Mouse (Mus musculus) midbrain, embryonic 10.5 days (tissue): Measurements from ENCODE around the gene Gsg1l. TPM values are rescaled to one million over a fixed set of nuclear protein-coding genes. Genes with fewer than 3 reads are reported as not detected.

ENCODE experiments used
- DNase-seq: peaks from one replicate; pipeline ENCODE4 v3.0.0-alpha.2; 2017; ENCODE audit warnings: low spot score
- H3K27ac ChIP-seq: fragments of 300-500 bp; sonication (generic); replicated peaks from 2 replicates; pipeline ENCODE4 v1.5.1; 2016; ENCODE audit warnings: mild to moderate bottlenecking
- H3K27me3 ChIP-seq: fragments of 300-500 bp; sonication (generic); 2 replicates; pipeline ENCODE4 v1.6.1; 2016; ENCODE audit warnings: low read depth, mild to moderate bottlenecking; ENCODE audit not compliant: poor library complexity, severe bottlenecking
- H3K36me3 ChIP-seq: fragments of 300-500 bp; sonication (generic); 2 replicates; pipeline ENCODE4 v1.6.1; 2016; ENCODE audit warnings: mild to moderate bottlenecking, moderate library complexity
- H3K4me1 ChIP-seq: fragments of 300-500 bp; sonication (generic); 2 replicates; pipeline ENCODE4 v1.6.1; 2016
- H3K4me3 ChIP-seq: fragments of 300-500 bp; sonication (generic); 2 replicates; pipeline ENCODE4 v1.5.1; 2016; ENCODE audit warnings: mild to moderate bottlenecking, moderate library complexity
- H3K9me3 ChIP-seq: fragments of 300-500 bp; sonication (generic); replicated peaks from 2 replicates; pipeline ENCODE4 v1.6.1; 2016; ENCODE audit warnings: mild to moderate bottlenecking
- WGBS: fragments of 180-500 bp; shearing (Covaris S2); methylation state at CpG from one replicate; pipeline ENCODE4 v1.1.7; 2016; 5-methylcytosine and 5-hydroxymethylcytosine counted together
- polyA plus RNA-seq: library from polyadenylated mRNA; unstranded; fragments of >200 nt; fragmentation: Nextera tagmentation; extraction: Ambion mirVana; gene quantifications from 2 replicates; pipeline ENCODE4 v1.2.1, GENCODE M21; 2016

Gsg1l gene
- polyA plus RNA-seq, 1 experiment from 2014 or later = 1.1 TPM

- no peaks in the 10 kb centered on the region for H3K36me3 ChIP-seq
- H3K9me3 ChIP-seq = no peaks in the 10 kb centered on the region
- 0 out of 2 replicates have a peak, but pooled peaks cover 4% of the 10 kb centered on the region for H3K27me3 ChIP-seq
- DNase-seq = no peak
- no peak overlapping the region for H3K4me3 ChIP-seq
- 0 out of 2 replicates have a peak overlapping the region, but pooled peaks have one; percentile 6 for H3K27ac ChIP-seq
- 90% methylated on average over 5 of the region's 5 CpGs for WGBS
- H3K4me1 ChIP-seq = peaks cover 36% of the 10 kb centered on the region
Observed at GRCm38 (mm10) chr7:126039847-126040246, 42.4 kb downstream of the Gsg1l start.

GRCm38 (mm10) chr7:126039247-126039835 is 42.9 kb downstream of the Gsg1l start:
- Histone ChIP-seq H3K27ac (peak overlapping the region; percentile 77), H3K27me3 (0 out of 2 replicates have a peak, but pooled peaks cover 4% of the 10 kb centered on the region), H3K36me3 (no peaks in the 10 kb centered on the region), H3K4me3 (no peak overlapping the region), H3K9me3 (no peaks in the 10 kb centered on the region), H3K4me1 (peaks cover 39% of the 10 kb centered on the region)
- 96% methylated on average over 5 of the region's 5 CpGs for WGBS
- DNase-seq = no peak

- peaks cover 39% of the 10 kb centered on the region for H3K4me1 ChIP-seq
- no peaks in the 10 kb centered on the region for H3K36me3 ChIP-seq
- peak overlapping the region; percentile 77 for H3K27ac ChIP-seq
- DNase-seq = no peak
- no peak overlapping the region for H3K4me3 ChIP-seq
- H3K9me3 ChIP-seq = no peaks in the 10 kb centered on the region
- 62% methylated on average over 25 of the region's 25 CpGs for WGBS
- 0 out of 2 replicates have a peak, but pooled peaks cover 4% of the 10 kb centered on the region for H3K27me3 ChIP-seq
Observed at GRCm38 (mm10) chr7:126038366-126039246, 43.6 kb downstream of the Gsg1l start.

- Histone ChIP-seq H3K36me3 (no peaks in the 10 kb centered on the region), H3K27ac (no peak overlapping the region), H3K4me1 (peaks cover 32% of the 10 kb centered on the region), H3K9me3 (no peaks in the 10 kb centered on the region), H3K27me3 (0 out of 2 replicates have a peak, but pooled peaks cover 2% of the 10 kb centered on the region), H3K4me3 (no peak overlapping the region)
- DNase-seq = no peak
- WGBS = 74% methylated on average over 3 of the region's 3 CpGs
Observed at GRCm38 (mm10) chr7:126035332-126035731, 46.9 kb downstream of the Gsg1l start.

GRCm38 (mm10) chr7:126032776-126033209 is 49.4 kb downstream of the Gsg1l start:
- peak overlapping the region; percentile 5; the same call in 1 of the 2 replicates for H3K27ac ChIP-seq
- no peaks in the 10 kb centered on the region for H3K36me3 ChIP-seq
- WGBS = 86% methylated on average over 5 of the region's 5 CpGs
- H3K27me3 ChIP-seq = no peaks in the 10 kb centered on the region
- peaks cover 12% of the 10 kb centered on the region for H3K4me1 ChIP-seq
- no peaks in the 10 kb centered on the region for H3K9me3 ChIP-seq
- no peak overlapping the region for H3K4me3 ChIP-seq
- DNase-seq = no peak

- Histone ChIP-seq H3K9me3 (no peaks in the 10 kb centered on the region), H3K27me3 (no peaks in the 10 kb centered on the region), H3K27ac (peak overlapping the region; percentile 5; the same call in 1 of the 2 replicates), H3K4me3 (no peak overlapping the region), H3K36me3 (no peaks in the 10 kb centered on the region), H3K4me1 (peaks cover 11% of the 10 kb centered on the region; the same call in 1 of the 2 replicates)
- no peak for DNase-seq
- 91% methylated on average over 3 of the region's 3 CpGs for WGBS
Observed at GRCm38 (mm10) chr7:126032365-126032755, 49.9 kb downstream of the Gsg1l start.

- H3K4me1 ChIP-seq = peaks cover 16% of the 10 kb centered on the region; the same call in 1 of the 2 replicates
- H3K36me3 ChIP-seq = no peaks in the 10 kb centered on the region
- 86% methylated on average over 10 of the region's 10 CpGs for WGBS
- peak overlapping the region; percentile 13; the same call in 1 of the 2 replicates for H3K27ac ChIP-seq
- no peak for DNase-seq
- no peak overlapping the region for H3K4me3 ChIP-seq
- H3K9me3 ChIP-seq = no peaks in the 10 kb centered on the region
- no peaks in the 10 kb centered on the region for H3K27me3 ChIP-seq
Observed at GRCm38 (mm10) chr7:126031598-126032364, 50.4 kb downstream of the Gsg1l start.

GRCm38 (mm10) chr7:126027410-126027809 is 54.8 kb downstream of the Gsg1l start:
- Histone ChIP-seq H3K4me3 (no peak overlapping the region), H3K36me3 (no peaks in the 10 kb centered on the region), H3K27me3 (no peaks in the 10 kb centered on the region), H3K9me3 (no peaks in the 10 kb centered on the region), H3K27ac (0 out of 2 replicates have a peak overlapping the region, but pooled peaks have one; percentile 17), H3K4me1 (peaks cover 9% of the 10 kb centered on the region; the same call in 1 of the 2 replicates)
- WGBS = 72% methylated on average over 1 of the region's 1 CpGs
- DNase-seq = no peak

- no peaks in the 10 kb centered on the region for H3K27me3 ChIP-seq
- H3K9me3 ChIP-seq = no peaks in the 10 kb centered on the region
- H3K4me1 ChIP-seq = peaks cover 9% of the 10 kb centered on the region; the same call in 1 of the 2 replicates
- DNase-seq = no peak
- H3K27ac ChIP-seq = 0 out of 2 replicates have a peak overlapping the region, but pooled peaks have one; percentile 17
- WGBS = 65% methylated on average over 5 of the region's 5 CpGs
- no peaks in the 10 kb centered on the region for H3K36me3 ChIP-seq
- H3K4me3 ChIP-seq = no peak overlapping the region
Observed at GRCm38 (mm10) chr7:126026600-126026999, 55.6 kb downstream of the Gsg1l start.

GRCm38 (mm10) chr7:126019966-126020365 is 62.2 kb downstream of the Gsg1l start:
- no peak overlapping the region for H3K4me3 ChIP-seq
- H3K4me1 ChIP-seq = peaks cover 30% of the 10 kb centered on the region
- no peaks in the 10 kb centered on the region for H3K9me3 ChIP-seq
- WGBS = 79% methylated on average over 6 of the region's 6 CpGs
- DNase-seq = no peak
- peak overlapping the region; percentile 52; the same call in 1 of the 2 replicates for H3K27ac ChIP-seq
- H3K36me3 ChIP-seq = no peaks in the 10 kb centered on the region
- H3K27me3 ChIP-seq = no peaks in the 10 kb centered on the region

- no peaks in the 10 kb centered on the region for H3K27me3 ChIP-seq
- no peaks in the 10 kb centered on the region for H3K36me3 ChIP-seq
- peak overlapping the region; percentile 50; the same call in 1 of the 2 replicates for H3K27ac ChIP-seq
- no peaks in the 10 kb centered on the region for H3K9me3 ChIP-seq
- H3K4me3 ChIP-seq = no peak overlapping the region
- 73% methylated on average over 9 of the region's 9 CpGs for WGBS
- no peak for DNase-seq
- H3K4me1 ChIP-seq = peaks cover 30% of the 10 kb centered on the region
Observed at GRCm38 (mm10) chr7:126019321-126019720, 62.9 kb downstream of the Gsg1l start.

GRCm38 (mm10) chr7:126017455-126017854 is 64.8 kb downstream of the Gsg1l start:
- no peaks in the 10 kb centered on the region for H3K36me3 ChIP-seq
- no peak for DNase-seq
- H3K27ac ChIP-seq = no peak overlapping the region
- H3K27me3 ChIP-seq = no peaks in the 10 kb centered on the region
- no peaks in the 10 kb centered on the region for H3K9me3 ChIP-seq
- no peak overlapping the region for H3K4me3 ChIP-seq
- H3K4me1 ChIP-seq = peaks cover 38% of the 10 kb centered on the region
- 94% methylated on average over 4 of the region's 4 CpGs for WGBS
